Mouse (Mus musculus) liver, postnatal 0 days (tissue): Measurements from ENCODE around the gene Tmem53.

ENCODE experiments used
- CTCF ChIP-seq: sonication (generic); IDR thresholded peaks from 2 replicates; pipeline ENCODE4 v1.5.1; 2016; ENCODE audit warnings: antibody characterized with exemption, low read depth
- EP300 ChIP-seq: IDR thresholded peaks from 2 replicates; pipeline ENCODE4 v1.6.1; 2016; ENCODE audit warnings: antibody characterized with exemption, low read depth, mild to moderate bottlenecking

DNA sequence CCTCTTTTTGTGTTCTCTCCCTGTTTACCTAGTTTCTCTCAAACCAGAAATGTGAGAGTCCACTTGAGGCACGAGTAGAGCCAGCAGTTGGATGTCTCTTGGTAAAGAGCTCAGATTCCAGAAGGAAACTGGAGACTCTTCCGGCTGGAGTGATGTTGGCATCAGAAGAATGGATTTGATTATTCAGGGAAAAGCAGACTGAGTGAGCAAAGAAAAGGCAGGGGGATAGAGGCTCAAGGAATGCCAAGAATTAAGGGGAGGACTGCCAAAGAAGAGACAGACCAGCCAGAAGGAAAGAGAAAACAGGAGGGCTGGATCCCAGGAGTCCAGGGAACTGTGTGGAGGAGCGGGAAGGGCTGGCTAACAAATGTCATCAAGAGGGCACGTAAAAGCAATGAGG lies 15.9 kb upstream of the Tmem53 start:
- TF ChIP-seq CTCF: no peak
- TF ChIP-seq EP300: no peak
